Mouse (Mus musculus): ENCODE results near the gene Sdc3.
A peak's percentile ranks its signal among the peaks of the same experiment; 100 is the strongest.

Sdc3 gene

DNA sequence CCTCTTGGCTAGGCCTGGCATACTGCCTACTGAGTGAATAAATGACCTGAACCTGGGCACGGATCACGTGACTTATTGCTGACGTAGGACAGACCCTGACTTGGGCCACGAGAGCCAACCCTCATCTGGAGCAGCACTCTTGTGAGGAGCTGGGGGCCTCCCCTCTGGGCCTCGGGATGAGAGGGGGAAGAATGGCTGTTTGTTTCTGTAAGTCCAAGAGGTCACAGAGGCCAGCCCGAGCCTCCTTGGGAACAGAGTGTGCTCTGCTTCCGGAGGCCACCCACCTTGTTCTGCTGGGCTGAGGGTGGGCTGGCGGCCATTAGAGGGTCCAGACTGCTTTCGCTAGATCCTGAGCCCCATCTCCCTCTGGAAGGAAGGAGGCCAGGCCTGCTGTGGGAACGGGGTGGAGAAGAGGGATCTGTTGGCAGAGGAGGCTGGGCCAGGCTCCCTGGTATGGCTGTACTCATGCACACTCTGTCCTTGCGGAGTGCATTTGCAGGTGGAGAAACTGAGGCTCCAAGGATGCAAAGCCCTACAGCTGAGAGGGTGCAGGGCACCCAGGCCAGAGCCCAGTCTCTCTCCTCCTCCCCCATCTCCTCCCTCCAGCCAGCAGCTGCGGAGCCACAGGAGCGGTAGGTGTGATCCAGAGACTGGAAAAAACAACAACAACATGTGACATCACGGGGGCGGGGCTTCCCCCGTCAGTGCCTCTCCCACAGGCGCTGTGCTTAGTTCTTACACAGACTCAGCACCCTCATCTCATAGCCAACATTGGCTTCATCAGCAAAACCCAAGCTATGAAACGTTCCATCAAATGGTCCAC, 36.7 kb downstream of the Sdc3 start:
- no peak for DNase-seq (ENCODE audit: low spot score)

DNA sequence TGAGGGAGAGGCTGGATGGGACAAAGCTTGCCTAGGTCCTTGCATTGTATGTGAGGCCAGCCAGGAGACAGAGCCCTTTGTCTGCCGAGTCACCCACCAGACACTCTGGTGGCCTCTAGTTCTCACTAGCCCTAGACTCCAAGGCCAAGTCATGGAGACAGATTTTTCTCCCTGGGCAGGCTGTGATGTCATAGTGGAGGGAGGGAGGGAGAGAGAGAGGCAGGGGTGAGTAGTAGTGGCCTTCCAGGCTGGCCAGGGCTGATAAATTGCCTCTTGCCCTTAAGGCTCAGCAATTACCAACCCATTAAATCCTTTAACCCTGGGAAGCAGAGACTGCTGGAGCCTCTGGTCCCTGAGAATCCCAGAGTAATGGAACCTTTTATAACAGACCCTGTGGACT, 41.8 kb downstream of the Sdc3 start:
- DNase-seq (ENCODE audit: low spot score), result no peak

DNA sequence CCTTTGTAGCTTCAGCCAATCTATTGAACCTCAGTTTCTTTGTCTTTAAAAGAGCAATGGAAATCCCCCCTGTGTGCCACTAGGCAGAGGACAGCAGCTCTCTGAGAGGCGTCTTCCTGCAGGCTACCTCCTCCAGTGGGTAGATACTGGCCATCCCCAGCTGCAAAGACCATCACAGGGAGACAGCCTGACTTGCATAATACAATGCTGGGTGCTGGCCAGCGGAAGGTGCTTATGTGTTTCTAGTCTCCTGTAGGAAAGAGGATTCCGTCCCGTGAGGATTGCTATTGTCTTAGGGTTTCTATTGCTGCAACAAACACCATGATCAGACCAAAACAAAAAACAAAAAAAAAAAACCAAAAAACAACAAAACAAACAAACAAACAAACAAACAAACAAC, 43.2 kb downstream of the Sdc3 start:
- DNase-seq (ENCODE audit: low spot score), result no peak

DNA sequence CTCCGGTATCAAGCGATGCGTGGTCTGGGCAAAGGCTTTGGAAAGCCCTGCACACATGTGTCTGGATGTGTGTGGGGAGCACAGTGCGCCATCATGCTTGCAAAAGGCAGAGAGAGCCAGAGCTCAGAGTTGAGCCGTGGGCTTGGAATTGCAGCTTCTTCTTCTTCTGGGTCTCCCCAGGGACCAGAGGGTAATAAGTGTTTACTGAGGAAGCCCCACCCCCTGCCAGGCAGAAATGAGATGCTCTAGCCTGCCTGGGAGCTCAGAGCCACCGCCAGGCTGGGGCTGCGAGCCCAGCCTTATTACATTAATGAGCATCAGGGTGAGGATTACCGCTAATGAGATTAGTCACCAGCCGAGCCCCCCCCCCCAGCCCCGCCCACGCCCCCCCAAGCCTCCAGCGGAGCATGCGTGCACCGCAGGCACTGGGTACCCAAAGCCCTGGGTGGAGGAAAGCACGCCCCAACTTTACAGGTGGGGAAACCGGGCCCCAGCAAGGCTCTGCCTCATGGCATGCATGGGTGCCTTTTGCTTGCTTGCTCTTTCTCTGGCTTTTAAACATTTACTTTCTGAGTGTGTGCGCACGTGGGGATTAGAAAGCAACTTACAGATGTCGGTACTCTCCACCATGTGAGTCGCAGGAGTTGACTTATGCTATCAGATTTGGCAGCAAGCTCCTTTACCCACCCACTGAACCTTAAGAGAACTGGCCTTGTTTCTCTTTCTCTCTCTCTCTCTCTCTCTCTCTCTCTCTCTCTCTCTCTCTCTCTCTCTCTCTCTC, 44.1 kb downstream of the Sdc3 start:
- DNase-seq (ENCODE audit: low spot score), result no peak

DNA sequence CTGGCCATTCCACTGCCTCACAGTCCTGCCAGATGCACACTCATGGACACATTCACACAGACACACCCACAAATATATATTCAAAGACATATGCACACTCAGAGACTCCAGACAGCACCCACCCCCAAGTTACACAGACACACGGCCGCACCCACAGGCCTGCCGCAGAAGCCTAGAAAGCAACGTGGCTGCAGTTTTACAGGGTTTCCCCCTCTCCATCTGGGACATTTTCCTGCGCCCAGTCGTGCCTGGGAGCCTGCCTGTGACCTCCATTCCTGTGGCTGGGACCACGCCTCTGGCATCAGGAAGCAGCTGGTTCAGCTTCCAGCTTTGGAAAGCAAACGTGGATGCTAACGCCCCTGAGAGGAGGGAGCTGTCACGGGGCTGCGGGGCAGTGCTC, 46.2 kb downstream of the Sdc3 start:
- DNase-seq (ENCODE audit: low spot score), result no peak

DNA sequence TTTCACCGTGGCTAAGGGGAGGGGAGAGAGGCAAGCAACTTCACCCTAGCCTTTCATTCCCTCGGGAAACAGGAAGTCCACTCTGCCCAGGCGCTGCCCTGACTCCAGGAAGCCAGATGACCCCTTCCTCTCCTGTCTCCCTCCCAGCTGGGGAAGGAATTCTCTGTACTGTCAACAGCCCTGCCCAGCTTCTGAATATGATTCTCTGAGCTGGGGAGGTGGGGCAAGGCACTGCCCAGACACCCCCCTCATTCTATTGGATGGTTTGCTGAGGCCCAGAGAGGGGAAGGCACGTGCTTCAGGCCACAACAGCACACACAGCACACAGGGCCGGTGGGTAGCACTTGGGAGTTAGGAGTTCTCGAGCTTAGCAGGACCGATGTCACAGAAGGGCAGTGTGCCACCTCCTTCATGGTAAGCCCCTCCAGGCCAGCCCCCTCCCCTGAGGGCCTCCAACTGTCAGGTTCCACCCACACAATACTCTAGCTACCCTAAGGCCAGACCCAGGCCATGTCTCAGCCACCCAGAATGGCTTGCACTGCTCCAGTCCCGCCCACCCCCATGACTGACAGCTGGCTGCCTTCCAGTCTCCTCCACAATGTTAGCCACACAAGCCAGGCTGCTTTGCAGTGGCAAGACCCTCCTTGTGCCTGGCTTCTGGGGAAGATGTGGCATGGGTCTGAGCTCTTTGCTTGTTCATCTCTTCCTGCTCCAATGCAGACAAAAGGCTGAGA, 48.9 kb downstream of the Sdc3 start:
- DNase-seq (ENCODE audit: low spot score), result no peak

DNA sequence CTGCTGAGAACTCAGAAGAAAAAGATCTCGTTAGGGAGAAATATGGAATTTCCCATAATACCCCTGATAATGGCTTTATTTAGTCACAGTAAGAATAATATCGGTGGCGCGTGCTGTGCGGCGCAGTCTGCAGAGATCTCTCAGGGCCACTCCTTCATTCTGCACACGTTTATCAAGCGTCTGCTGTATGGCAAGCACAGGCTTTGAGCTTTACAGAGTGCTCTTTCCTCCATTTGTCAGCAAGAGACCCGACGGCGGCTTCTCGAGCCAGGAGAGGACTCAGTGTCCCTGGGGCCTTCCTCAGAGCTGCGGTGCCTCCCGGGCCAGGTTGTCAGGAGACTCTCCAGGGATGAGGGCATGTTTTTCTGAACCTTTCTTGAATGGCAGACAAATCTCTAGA, 56.5 kb downstream of the Sdc3 start:
- no peak for DNase-seq (ENCODE audit: low spot score)

DNA sequence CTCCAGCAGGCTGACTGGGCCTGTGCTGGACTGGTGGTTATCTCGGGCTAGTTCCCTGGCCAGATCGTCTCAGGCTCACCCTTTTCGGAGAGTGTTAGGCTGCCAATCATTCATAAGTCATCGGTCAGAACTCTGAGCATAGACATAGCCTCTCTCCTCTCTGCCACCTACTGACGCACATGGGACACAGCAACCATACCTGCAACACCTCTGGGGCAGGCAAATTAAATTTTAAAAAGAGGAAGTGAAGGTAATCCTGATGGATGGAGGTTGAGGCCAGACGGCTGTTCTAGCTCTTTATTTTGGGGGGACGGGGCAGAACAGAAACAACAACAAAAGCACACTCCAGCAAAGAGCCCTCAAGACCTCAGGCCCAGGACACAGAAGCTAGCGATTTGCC, 65.3 kb downstream of the Sdc3 start:
- no peak for DNase-seq (ENCODE audit: low spot score)

DNA sequence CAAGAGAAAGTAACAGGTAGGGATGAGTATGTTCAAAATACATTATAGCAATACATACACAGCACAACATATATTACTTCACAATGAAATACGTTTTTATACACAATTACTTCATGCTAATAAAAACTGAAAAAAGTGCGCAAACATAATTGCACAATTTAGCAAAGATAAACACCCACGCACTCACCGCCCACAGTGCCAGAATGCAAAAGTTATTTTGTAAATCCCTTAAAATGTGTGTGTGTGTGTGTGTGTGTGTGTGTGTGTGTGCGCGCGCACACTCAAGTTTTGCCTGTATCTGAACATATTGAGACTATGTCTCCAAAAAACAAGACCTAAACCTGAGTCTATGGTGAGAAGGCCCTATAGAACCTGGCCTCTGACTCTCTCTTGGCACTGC, 66.5 kb downstream of the Sdc3 start:
- no peak for DNase-seq (ENCODE audit: low spot score)

DNA sequence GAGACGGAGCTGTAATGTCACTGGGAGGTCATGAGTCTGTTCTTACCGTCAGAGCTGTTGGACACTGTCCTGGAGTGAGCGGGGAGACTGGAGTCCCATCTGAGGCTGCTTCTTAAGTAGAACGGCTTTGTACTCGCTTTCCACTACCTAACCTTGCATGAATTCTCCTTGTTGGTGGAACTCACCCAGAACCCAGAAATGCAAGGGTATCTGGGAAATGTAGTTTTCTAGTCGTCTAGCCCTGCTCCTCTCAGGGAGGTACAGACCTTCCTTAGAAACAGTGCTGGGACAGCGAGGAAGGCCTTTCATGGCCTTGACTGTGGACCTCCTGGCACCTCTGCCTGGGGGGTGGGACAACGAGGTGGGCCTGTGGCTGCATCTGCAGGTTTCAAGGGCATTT, 67.1 kb downstream of the Sdc3 start:
- no peak for DNase-seq (ENCODE audit: low spot score)

DNA sequence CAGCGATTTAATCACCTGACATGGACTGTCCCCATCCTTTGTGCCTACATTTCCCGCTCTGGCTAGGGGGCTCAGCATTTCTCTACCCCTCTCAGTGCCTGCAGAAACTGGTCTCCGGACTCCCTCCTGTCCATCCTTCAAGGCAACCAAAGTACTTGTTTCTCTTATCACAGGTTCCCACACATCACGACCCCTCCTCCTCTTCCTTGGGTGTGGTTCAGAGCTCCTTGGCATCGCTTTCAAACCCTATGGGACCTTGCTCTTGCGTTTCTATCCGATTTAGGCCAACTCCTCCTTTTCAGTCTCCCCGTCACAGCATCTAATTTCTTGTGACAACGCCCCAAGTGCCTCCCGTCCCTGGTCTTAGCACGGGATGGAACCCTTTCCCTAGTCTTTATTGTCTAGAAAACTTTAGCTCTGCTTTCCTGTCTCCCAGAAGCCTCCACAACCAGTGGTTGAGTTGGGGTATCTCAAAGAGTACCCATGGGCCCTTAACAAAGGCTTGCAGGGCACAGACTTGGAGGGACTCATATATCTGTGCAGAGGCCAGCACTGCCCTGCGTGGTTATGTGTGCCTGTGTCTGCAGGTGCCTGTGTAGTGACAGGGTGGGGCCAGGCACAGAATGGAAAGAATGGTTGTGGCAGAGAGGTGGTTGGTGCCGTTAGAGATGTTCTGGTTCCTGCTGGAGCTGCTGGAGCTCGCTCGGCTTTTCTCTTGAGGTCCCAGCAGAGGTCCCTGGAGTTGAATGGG, 68.7 kb downstream of the Sdc3 start:
- no peak for DNase-seq (ENCODE audit: low spot score)

DNA sequence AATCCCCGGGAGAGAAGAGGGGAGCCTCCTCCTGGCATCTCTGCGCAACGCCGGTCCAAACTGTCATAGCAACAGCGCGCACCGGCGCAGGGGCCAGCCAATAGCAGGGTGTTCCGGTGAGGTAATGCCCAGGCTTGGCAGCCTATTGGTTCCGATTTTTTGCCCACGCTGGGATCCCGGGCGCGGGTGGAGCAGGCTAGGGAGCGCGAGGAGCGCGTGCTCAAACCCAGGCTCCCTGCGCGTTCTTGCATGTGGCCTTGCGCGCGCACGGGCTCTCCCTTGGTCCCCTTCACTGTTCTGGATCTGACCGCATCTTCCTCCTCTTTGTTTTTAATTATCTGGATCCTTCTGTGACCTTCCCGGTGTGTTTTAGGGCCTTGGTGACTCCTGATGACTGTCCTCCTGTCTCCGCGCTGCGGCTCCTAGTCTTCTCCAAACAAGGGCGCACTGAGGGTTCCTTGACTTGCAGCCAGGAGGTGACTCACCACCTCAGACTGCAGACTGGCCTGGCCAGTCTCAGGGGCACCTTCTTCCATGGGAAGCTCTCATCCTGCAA, 69.4 kb downstream of the Sdc3 start:
- DNase-seq (ENCODE audit: low spot score), result peak; percentile 88

DNA sequence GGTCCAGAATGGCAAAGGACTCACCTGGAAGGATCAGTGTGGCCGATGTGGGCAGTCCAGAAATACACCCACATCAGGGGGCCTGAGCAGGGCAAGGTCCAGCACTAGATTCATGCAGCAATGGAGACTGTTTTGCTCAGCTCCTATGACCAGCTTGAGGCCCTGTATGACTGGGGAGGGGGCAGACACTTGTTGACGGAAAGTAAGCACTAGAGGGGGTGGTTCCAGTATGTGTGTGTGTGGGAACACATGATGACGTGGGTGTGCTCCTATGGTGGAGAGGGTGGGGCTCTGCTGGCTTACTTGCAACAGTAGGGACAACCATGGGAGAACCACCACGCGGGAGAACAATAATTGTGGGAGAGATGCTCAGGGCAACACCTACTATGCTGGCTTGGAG, 70.2 kb downstream of the Sdc3 start:
- DNase-seq (ENCODE audit: low spot score), result no peak

DNA sequence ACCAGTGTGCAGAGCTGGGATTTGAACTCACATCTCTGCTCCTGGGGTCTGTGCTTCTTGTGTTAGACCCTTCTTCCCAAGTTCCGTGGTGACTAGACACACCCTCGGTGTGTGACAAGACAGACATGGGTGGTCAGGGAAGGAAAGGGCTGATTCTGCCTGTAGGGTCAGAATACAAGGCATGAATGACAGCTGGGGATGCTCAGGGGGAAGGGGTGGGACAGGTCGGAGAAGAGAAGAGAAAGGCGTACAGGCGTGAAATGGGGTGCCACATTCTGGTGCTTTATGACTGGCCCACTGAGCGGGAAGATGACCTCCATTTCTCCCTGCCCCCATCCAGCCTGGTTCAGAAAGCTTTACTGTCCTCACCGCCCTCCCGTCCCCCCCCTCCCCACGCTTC, 73.1 kb downstream of the Sdc3 start:
- DNase-seq (ENCODE audit: low spot score), result no peak

DNA sequence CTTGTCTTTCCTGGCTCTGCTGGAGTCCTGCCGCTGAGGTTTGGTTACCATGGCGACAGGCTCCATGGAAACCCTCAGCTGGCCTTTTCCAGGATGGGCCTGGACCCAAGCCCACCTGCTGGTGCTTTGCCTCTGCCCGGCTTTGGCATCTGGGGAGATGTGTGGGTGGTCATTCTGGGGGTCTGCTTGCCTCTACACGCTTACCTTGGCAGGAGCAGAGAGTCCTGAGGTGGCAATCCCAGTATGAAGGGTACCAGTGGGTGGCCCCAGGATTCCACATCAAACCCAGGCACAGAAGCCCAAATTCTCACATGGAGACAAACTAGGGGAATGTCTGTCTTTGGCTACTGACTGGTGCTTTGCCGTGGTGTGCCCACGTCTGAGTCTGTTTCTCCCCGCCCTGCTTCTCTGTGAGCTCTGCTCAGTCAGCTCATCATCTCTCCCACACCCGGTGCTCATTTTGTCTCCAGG, 73.6 kb downstream of the Sdc3 start:
- DNase-seq (ENCODE audit: low spot score), result peak; percentile 79

DNA sequence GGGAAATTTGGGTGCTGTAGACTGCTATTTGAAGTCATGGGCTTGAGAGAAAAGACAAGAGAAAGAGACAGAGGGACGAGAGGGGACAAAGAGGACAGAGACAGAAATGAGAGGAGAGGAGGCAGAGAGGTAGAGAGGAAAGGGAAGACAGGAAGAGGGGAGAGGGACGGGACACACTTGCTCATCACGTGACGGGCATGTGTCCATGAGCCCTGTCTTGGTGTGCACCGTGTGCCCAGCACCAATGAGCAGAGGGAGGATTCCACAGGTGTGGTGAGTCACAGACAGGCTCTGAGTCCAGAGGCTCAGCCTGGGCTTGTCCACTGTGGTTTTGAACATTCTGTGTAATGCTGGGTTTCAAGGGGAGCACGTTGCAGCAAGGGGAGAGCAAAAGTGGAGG, 75.6 kb downstream of the Sdc3 start:
- DNase-seq (ENCODE audit: low spot score), result no peak

DNA sequence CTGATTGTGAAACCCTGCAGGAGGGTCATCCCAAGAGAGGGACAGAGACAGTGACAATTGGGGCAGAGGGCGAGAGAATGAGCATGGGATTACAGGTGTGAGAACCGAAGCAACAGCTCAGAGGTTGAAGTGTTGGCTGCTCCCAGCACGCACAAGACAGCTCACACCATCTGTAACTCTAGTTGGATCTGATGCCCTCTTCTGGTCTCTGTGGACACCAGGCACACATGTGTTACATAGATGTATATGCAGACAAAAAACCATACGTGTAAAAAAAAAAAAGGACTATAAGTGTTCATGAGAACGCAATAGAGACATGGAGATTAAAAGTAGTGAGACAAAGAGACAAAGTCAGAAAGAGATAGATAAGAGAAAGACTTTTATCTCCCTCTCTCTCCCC, 76.5 kb downstream of the Sdc3 start:
- DNase-seq (ENCODE audit: low spot score), result no peak

DNA sequence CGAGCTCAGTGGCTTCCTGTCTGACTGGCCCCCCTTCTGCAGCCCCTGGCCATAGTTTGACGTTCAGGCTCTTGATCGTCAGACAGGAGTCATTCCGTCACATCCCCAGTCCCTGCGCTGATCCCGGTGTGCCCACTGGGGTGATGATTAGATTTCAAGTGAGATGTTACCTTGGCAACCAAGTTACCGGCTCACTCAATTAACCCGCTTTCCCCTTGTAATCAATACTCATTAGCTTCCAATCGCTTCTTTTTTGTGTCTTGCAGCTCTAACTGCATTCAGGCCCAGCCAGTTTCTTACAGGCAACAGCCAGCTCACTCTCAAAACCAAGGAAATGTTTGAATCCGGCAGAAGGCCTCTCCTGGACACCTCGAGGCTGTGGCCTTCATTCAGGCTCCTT, 80.1 kb downstream of the Sdc3 start:
- DNase-seq (ENCODE audit: low spot score), result no peak

DNA sequence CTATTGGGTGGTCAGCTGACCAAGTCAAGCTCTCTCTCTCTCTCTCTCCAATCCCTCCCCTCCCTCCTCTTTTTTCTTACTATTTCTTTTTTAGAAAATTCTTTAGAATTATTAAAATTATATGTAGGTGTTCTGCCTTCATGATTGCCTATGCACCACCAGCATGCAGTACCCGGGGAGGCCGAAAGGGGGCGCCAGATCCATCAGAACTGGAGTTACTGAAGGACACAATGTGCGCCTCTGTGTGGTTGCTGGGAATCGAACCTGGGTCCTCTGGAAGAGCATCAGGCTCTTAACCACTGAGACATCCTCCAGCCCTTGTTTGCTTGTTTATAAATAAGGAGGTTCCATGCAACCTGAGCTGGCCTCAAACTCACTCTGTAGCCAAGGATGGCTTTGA, 81.1 kb downstream of the Sdc3 start:
- DNase-seq (ENCODE audit: low spot score), result no peak

DNA sequence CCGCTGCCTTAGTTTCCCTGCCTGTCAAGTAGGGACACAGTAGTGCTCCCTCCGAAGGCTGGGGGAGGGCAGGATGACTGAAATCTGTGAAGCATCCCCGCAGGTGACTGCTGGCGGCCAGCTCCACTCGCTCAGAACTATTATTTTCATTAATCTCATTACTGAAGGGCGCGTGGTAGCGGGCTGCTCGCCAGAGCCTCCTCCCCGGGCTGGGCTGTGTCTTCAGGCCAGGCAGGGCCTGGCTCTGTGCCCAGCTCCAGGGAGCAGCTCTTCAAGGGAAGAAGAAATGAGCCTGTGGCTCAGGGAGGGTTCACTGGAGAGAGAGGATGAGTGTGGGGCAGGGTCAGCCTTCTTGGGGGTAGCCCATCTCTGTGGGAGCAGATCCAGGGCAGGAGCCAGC, 82.3 kb downstream of the Sdc3 start:
- no peak for DNase-seq (ENCODE audit: low spot score)

Data from layer of hippocampus, adult 9-10 months (tissue).